Mouse (Mus musculus): ENCODE measurements around the gene Utp4. TPM values are rescaled to one million over a fixed set of nuclear protein-coding genes. Genes with fewer than 3 reads are reported as not detected.

Utp4 gene
- polyA plus RNA-seq, 1 experiment from 2014 or later: 22.8 TPM

DNA sequence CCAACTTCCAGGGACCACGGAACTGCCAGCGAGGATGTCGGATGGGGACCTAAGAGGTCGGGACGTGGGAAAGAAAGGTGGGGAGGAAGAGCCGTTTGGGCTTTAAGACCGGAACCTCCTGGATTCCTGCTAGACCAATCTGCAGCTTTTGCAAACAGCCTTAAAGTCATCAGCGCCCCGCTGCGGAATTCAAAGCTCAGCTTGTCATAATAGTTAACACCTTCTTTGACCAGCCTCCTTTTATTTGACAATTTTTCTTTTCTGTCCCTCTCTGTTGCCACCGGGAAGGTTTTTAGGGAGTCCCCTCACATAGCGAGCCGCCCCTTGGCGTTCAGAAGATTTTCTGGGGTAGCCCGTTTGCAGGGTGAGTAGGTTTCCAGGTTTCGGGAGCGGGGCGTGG is 23.4 kb upstream of the Utp4 start, which contains the start of gene Has3:
Gene Has3 (plus strand): TSS at position 192 of the 400 bp plus-strand sequence.
- Histone ChIP-seq H3K4me1 (replicated peaks; ENCODE audit: control insufficient read depth, insufficient read depth, low read length) (peaks cover 9% of the 10 kb centered on the region; the same call in 1 of the 2 replicates), H3K27ac (ENCODE audit: low read depth, low read length) (no peak within 1 kb of the TSS), H3K36me3 (ENCODE audit: control insufficient read depth, insufficient read depth) (peaks cover 12% of the 10 kb centered on the region; the same call in 1 of the 2 replicates), H3K4me3 (ENCODE audit: low read depth, low read length) (peak within 1 kb of the TSS; percentile 58), H3K9ac (ENCODE audit: low read depth, low read length) (peak within 1 kb of the TSS; percentile 38), H3K9me3 (ENCODE audit: control insufficient read depth) (no peaks in the 10 kb centered on the region), H3K4me2 (replicated peaks; ENCODE audit: low read depth) (peak within 1 kb of the TSS; percentile 98), H3K27me3 (replicated peaks; ENCODE audit: control insufficient read depth, insufficient read depth, low read length) (peaks cover 18% of the 10 kb centered on the region)
- 3% methylated on average over 18 of the region's 18 CpGs for WGBS
- ATAC-seq: no peak
- no peak for TF ChIP-seq CTCF (IDR thresholded peaks at IDR 0.05; ENCODE audit: low read depth)

DNA sequence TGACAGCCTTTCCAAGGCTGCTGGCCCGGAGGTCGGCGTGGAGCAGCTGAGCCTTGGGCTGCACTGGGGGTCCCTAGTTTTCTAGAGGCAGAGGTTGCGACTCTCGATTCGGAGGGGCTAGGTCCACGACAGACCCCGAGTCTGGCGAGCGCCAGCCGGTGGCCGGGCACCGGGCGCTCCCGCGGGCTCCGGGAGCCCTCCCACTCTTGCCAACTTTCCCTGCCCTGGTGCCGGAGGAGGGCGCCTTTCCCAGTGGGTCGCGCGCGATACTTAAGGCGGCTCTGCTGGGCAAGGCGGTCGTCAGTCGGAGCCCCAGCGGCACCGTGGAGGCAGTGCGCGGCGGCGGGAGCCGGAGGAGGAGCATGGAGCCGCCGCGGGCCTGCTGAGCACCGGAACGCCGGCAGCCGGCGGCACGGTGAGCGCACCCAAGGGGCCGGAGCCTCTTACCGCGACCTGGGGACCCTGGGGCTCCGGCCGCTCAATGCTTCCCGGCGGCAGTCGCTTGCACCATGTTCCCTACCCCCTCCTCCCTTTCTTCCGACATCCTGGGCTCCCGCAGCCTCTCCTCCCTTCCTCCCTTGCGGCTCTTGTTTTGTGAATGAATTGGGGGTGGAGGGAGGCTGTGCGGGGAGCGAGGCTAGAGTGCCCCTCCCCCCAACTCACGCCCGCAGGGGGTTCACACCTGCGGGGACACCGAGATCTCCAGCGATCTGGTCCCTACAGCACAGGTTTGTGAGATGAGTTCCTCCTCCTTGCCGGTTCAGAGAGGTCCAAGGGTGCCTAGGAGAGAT is 22.7 kb upstream of the Utp4 start:
- under 1% methylated on average over 62 of the region's 63 CpGs for WGBS
- H3K9me3 ChIP-seq (ENCODE audit: control insufficient read depth): no peaks in the 10 kb centered on the region
- ATAC-seq: peak; percentile 26; the same call in 1 of the 2 replicates

GRCm38 (mm10) chr8:106871328-106871926 is 22.0 kb upstream of the Utp4 start:
- Histone ChIP-seq H3K4me3 (ENCODE audit: low read depth, low read length) (peak overlapping the region; percentile 58), H3K9ac (ENCODE audit: low read depth, low read length) (peak overlapping the region; percentile 38; the same call in 1 of the 2 replicates), H3K4me1 (replicated peaks; ENCODE audit: control insufficient read depth, insufficient read depth, low read length) (peaks cover 9% of the 10 kb centered on the region; the same call in 1 of the 2 replicates), H3K27ac (ENCODE audit: low read depth, low read length) (no peak overlapping the region), H3K9me3 (ENCODE audit: control insufficient read depth) (no peaks in the 10 kb centered on the region), H3K4me2 (replicated peaks; ENCODE audit: low read depth) (peak overlapping the region; percentile 98), H3K36me3 (ENCODE audit: control insufficient read depth, insufficient read depth) (peaks cover 16% of the 10 kb centered on the region; the same call in 1 of the 2 replicates), H3K27me3 (replicated peaks; ENCODE audit: control insufficient read depth, insufficient read depth, low read length) (peaks cover 18% of the 10 kb centered on the region)
- WGBS: under 1% methylated on average over 15 of the region's 15 CpGs
- TF ChIP-seq CTCF (IDR thresholded peaks at IDR 0.05; ENCODE audit: low read depth): no peak
- no peak for ATAC-seq

More for the DNA sequence above, 22.7 kb upstream of the Utp4 start:
- Histone ChIP-seq H3K27me3 (replicated peaks; ENCODE audit: control insufficient read depth, insufficient read depth, low read length) (peaks cover 18% of the 10 kb centered on the region), H3K9ac (ENCODE audit: low read depth, low read length) (peak overlapping the region; percentile 38), H3K4me1 (replicated peaks; ENCODE audit: control insufficient read depth, insufficient read depth, low read length) (peaks cover 9% of the 10 kb centered on the region; the same call in 1 of the 2 replicates), H3K36me3 (ENCODE audit: control insufficient read depth, insufficient read depth) (peaks cover 12% of the 10 kb centered on the region; the same call in 1 of the 2 replicates), H3K27ac (ENCODE audit: low read depth, low read length) (no peak overlapping the region), H3K4me3 (ENCODE audit: low read depth, low read length) (peak overlapping the region; percentile 58), H3K4me2 (replicated peaks; ENCODE audit: low read depth) (peak overlapping the region; percentile 98)
- peak; percentile 54 for TF ChIP-seq CTCF (IDR thresholded peaks at IDR 0.05; ENCODE audit: low read depth)

DNA sequence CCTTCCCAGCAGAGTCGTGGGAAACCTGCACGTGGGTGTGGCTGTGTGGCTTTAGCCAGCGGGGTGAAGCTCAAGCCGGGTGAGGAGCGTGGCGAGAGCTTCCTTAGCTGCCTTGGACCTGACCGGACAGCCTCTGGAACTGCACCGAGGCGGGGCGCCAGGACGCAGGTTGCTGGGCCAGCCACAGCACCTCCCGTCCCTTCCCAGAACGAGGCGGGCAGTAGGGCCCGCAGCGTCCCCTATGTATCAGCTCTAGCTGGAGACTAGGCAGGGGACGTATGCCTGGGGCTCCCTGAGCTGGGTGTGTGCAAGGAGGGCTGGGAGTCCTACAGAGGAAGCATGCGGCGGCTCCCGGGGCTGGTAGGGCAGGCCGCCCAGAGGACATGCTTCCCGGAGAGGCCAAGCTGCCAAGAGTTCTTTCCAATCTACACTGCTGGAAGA is 21.5 kb upstream of the Utp4 start:
- Histone ChIP-seq H3K4me1 (replicated peaks; ENCODE audit: control insufficient read depth, insufficient read depth, low read length) (peaks cover 9% of the 10 kb centered on the region; the same call in 1 of the 2 replicates), H3K36me3 (ENCODE audit: control insufficient read depth, insufficient read depth) (peaks cover 20% of the 10 kb centered on the region; the same call in 1 of the 2 replicates), H3K4me3 (ENCODE audit: low read depth, low read length) (peak overlapping the region; percentile 58), H3K4me2 (replicated peaks; ENCODE audit: low read depth) (peak overlapping the region; percentile 98), H3K9ac (ENCODE audit: low read depth, low read length) (no peak overlapping the region), H3K27ac (ENCODE audit: low read depth, low read length) (no peak overlapping the region), H3K27me3 (replicated peaks; ENCODE audit: control insufficient read depth, insufficient read depth, low read length) (peaks cover 18% of the 10 kb centered on the region), H3K9me3 (ENCODE audit: control insufficient read depth) (no peaks in the 10 kb centered on the region)
- TF ChIP-seq CTCF (IDR thresholded peaks at IDR 0.05; ENCODE audit: low read depth): peak; percentile 57
- 1% methylated on average over 22 of the region's 22 CpGs for WGBS
- ATAC-seq: peak; percentile 34

DNA sequence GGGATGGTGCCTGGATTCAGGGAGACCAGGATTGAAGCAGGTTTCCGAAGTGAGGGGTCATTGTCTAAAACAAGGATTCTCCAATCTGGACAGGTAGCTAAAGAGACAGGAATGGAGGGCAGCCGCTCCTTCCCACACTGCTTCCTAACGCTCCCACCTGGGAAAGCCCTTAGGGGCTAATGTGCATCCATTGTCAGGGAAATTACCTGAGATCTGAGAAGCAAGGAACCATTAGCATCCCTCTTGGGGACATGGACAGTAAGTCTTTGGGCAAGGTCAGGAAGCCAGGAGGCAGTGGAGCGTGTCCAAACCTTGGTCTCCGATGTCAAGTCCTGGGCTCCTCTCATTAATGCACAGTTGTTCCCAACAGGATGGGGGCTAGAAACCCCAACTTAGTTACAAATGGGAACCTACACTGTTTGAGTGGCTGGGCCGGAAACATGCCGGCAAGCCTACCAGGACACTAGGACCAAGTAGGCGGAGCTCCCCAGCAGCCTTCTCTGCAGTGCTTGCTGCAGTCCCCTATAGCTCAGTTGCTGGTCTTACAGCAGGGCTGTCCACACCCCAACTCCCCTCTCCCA is 20.9 kb upstream of the Utp4 start:
- H3K27me3 ChIP-seq (replicated peaks; ENCODE audit: control insufficient read depth, insufficient read depth, low read length): peaks cover 18% of the 10 kb centered on the region
- 25% methylated on average over 8 of the region's 8 CpGs for WGBS
- no peak for ATAC-seq
- H3K9me3 ChIP-seq (ENCODE audit: control insufficient read depth): no peaks in the 10 kb centered on the region
- no peak overlapping the region for H3K9ac ChIP-seq (ENCODE audit: low read depth, low read length)
- H3K36me3 ChIP-seq (ENCODE audit: control insufficient read depth, insufficient read depth): peaks cover 20% of the 10 kb centered on the region; the same call in 1 of the 2 replicates
- no peak for TF ChIP-seq CTCF (IDR thresholded peaks at IDR 0.05; ENCODE audit: low read depth)
- peaks cover 9% of the 10 kb centered on the region; the same call in 1 of the 2 replicates for H3K4me1 ChIP-seq (replicated peaks; ENCODE audit: control insufficient read depth, insufficient read depth, low read length)
- H3K4me3 ChIP-seq (ENCODE audit: low read depth, low read length): peak overlapping the region; percentile 58
- peak overlapping the region; percentile 98 for H3K4me2 ChIP-seq (replicated peaks; ENCODE audit: low read depth)
- no peak overlapping the region for H3K27ac ChIP-seq (ENCODE audit: low read depth, low read length)
